Mouse (Mus musculus): ENCODE results near the gene Cish.

The Cish gene

GRCm38 (mm10) chr9:107296016-107296040 is at the start of gene Cish:
Gene Cish (plus strand): TSS chr9:107296026.
- no peak for DNase-seq (ENCODE audit: low read depth in 2 of 2, low spot score in 2 of 2)

GRCm38 (mm10) chr9:107246170-107246569 is 49.7 kb upstream of the Cish start:
- DNase-seq (ENCODE audit: low read depth in 2 of 2, low spot score in 2 of 2): peak; percentile 13 to 20

GRCm38 (mm10) chr9:107249154-107249553 is 46.7 kb upstream of the Cish start:
- DNase-seq (ENCODE audit: low read depth in 2 of 2, low spot score in 2 of 2): no peak

GRCm38 (mm10) chr9:107250416-107251337 is 45.1 kb upstream of the Cish start:
- no peak for DNase-seq (ENCODE audit: low read depth in 2 of 2, low spot score in 2 of 2)

- DNase-seq (ENCODE audit: low read depth in 2 of 2, low spot score in 2 of 2): no peak
Measured at GRCm38 (mm10) chr9:107252164-107252563, 43.7 kb upstream of the Cish start.

- no peak for DNase-seq (ENCODE audit: low read depth in 2 of 2, low spot score in 2 of 2)
Measured at GRCm38 (mm10) chr9:107254476-107254875, 41.4 kb upstream of the Cish start.

- no peak for DNase-seq (ENCODE audit: low read depth in 2 of 2, low spot score in 2 of 2)
Measured at GRCm38 (mm10) chr9:107254925-107255324, 40.9 kb upstream of the Cish start.

GRCm38 (mm10) chr9:107255596-107255995 is 40.2 kb upstream of the Cish start:
- no peak for DNase-seq (ENCODE audit: low read depth in 2 of 2, low spot score in 2 of 2)

- no peak for DNase-seq (ENCODE audit: low read depth in 2 of 2, low spot score in 2 of 2)
Measured at GRCm38 (mm10) chr9:107259571-107259970, 36.3 kb upstream of the Cish start.

GRCm38 (mm10) chr9:107260429-107260828 is 35.4 kb upstream of the Cish start:
- DNase-seq (ENCODE audit: low read depth in 2 of 2, low spot score in 2 of 2): no peak

- DNase-seq (ENCODE audit: low read depth in 2 of 2, low spot score in 2 of 2): no peak
Measured at GRCm38 (mm10) chr9:107260836-107261235, 35.0 kb upstream of the Cish start.

GRCm38 (mm10) chr9:107261792-107262191 is 34.0 kb upstream of the Cish start:
- DNase-seq (ENCODE audit: low read depth in 2 of 2, low spot score in 2 of 2): no peak

GRCm38 (mm10) chr9:107262375-107262774 is 33.5 kb upstream of the Cish start:
- no peak for DNase-seq (ENCODE audit: low read depth in 2 of 2, low spot score in 2 of 2)

GRCm38 (mm10) chr9:107263912-107264311 is 31.9 kb upstream of the Cish start:
- DNase-seq (ENCODE audit: low read depth in 2 of 2, low spot score in 2 of 2): no peak

- DNase-seq (ENCODE audit: low read depth in 2 of 2, low spot score in 2 of 2): no peak
Measured at GRCm38 (mm10) chr9:107264731-107265130, 31.1 kb upstream of the Cish start.

GRCm38 (mm10) chr9:107267028-107267427 is 28.8 kb upstream of the Cish start:
- no peak for DNase-seq (ENCODE audit: low read depth in 2 of 2, low spot score in 2 of 2)

- DNase-seq (ENCODE audit: low read depth in 2 of 2, low spot score in 2 of 2): no peak
Measured at GRCm38 (mm10) chr9:107267721-107268402, 28.0 kb upstream of the Cish start.

- no peak for DNase-seq (ENCODE audit: low read depth in 2 of 2, low spot score in 2 of 2)
Measured at GRCm38 (mm10) chr9:107269772-107270171, 26.1 kb upstream of the Cish start.

- no peak for DNase-seq (ENCODE audit: low read depth in 2 of 2, low spot score in 2 of 2)
Measured at GRCm38 (mm10) chr9:107271177-107271938, 24.5 kb upstream of the Cish start.

GRCm38 (mm10) chr9:107272284-107272683 is 23.5 kb upstream of the Cish start:
- no peak for DNase-seq (ENCODE audit: low read depth in 2 of 2, low spot score in 2 of 2)

GRCm38 (mm10) chr9:107273184-107273583 is 22.6 kb upstream of the Cish start:
- DNase-seq (ENCODE audit: low read depth in 2 of 2, low spot score in 2 of 2): no peak

- no peak for DNase-seq (ENCODE audit: low read depth in 2 of 2, low spot score in 2 of 2)
Measured at GRCm38 (mm10) chr9:107274751-107275150, 21.1 kb upstream of the Cish start.

Measured in CD8-positive naive resting alpha-beta T cell, adult 2 months (primary cell).